Mouse (Mus musculus) brain, embryonic 14.5 days (tissue): ENCODE measurements around the gene Rassf3.

Experiments
- CTCF ChIP-seq: fragments of 200-500 bp; IDR thresholded peaks from 2 replicates; pipeline ENCODE4 v1.5.1; 2012; ENCODE audit warnings: inconsistent platforms, mild to moderate bottlenecking, moderate library complexity, borderline replicate concordance; ENCODE audit not compliant: insufficient read depth, insufficient read length; ENCODE audit errors: extremely low read depth
- POLR2A ChIP-seq: fragments of 200-500 bp; IDR thresholded peaks from 2 replicates; pipeline ENCODE4 v1.6.1; 2012; ENCODE audit warnings: mild to moderate bottlenecking, inconsistent platforms, borderline replicate concordance; ENCODE audit not compliant: poor library complexity, insufficient read depth, insufficient read length, severe bottlenecking; ENCODE audit errors: extremely low read depth

- TF ChIP-seq CTCF (no peak), POLR2A (no peak)
These were observed 84.2 kb downstream of the Rassf3 start for GRCm38 (mm10) chr10:121391901-121392300.
